Mouse (Mus musculus): ENCODE measurements around the gene Rpn2.

Gene Rpn2

GRCm38 (mm10) chr2:157310963-157311637 is 32.3 kb downstream of the Rpn2 start:
- no peak for DNase-seq (ENCODE audit: low read depth, low spot score)

DNA sequence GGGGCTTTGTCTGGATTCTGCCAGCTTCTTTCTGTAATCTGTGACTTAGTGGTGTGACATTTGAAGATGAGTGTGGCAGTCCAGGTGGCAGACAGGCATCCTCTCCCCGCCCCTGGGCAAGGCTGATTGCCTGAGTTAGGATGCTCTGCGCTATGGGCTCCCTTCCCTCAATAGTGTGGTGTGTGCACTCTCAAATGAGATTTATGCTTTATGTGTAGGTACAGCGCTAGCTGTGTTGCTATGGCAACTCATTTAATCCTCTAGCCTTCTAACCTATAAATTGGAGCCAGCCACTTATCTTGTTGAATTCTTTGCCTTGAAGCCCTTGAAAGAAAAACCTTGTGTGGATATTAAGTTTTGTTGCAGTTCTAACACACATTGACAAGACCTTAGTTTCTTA is 34.9 kb downstream of the Rpn2 start:
- no peak for DNase-seq (ENCODE audit: low read depth, low spot score)

GRCm38 (mm10) chr2:157314310-157314709 is 35.5 kb downstream of the Rpn2 start:
- DNase-seq (ENCODE audit: low read depth, low spot score) = no peak

DNA sequence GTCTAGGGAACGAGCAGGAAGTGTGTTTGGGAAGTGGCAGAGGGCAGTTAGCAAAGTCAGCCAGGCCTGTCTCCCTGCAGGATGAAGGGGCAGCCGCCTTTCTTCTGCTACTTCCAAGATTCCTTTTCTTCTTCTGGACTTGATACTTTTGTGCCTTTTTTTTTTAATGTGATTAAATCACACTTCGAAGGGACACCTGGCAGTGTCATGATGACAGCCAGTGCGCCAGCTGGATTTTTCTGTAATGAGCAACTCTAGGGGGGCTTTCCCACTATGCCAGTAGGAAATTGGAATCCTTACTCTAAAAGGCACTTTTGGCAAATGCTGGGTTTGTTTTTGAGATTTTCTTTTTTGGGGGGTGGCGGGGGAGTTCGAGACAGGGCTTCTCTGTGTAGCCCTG is 36.7 kb downstream of the Rpn2 start:
- no peak for DNase-seq (ENCODE audit: low read depth, low spot score)

DNA sequence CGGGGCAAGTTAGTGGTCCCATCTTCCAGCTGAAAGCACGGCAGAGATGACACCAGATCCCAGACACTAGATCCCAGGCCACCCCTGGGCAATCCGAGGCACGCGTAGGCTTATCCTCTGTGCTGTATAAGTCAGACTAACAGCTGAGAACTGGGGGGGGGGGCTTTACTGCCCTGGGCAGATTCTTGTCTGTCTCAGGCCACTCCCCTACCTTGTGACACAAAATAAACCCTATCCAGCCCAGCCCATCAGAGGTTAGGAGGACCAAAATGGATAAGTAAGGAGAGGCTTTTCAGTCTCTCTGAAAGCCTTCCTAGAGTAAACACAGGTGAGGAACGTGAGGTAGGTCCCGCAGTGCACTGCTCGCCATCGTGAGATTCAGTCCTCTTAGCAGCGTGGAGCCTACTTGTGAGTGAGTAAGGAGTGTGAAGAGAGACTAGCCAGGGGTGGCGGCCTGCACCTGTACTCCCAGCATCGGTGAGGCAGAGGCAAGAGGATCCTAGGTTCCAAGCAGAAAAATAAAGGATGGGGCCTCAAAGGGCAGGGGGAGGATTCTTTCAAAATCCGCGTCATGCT is 37.6 kb downstream of the Rpn2 start:
- no peak for DNase-seq (ENCODE audit: low read depth, low spot score)

GRCm38 (mm10) chr2:157317220-157317619 is 38.4 kb downstream of the Rpn2 start:
- no peak for DNase-seq (ENCODE audit: low read depth, low spot score)

DNA sequence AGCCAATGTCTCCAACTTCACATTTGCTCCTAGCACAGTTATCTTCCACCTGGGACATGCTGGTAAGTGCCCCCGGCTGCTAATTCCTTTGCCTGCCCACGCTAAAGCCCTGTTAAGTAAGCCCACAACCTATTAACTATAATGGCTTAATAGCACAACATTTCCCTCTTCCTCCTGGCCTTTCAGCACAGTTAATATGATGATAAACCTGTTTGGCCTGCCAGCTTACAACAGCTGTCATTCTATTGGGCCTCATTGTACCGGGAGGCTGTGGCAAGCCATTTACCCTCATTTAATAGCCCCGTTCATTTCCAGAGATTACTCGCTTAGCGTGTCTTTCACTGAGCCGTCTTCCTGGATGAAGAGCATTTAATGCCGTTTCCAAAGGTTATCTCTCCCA is 41.3 kb downstream of the Rpn2 start:
- DNase-seq (ENCODE audit: low read depth, low spot score) = no peak

DNA sequence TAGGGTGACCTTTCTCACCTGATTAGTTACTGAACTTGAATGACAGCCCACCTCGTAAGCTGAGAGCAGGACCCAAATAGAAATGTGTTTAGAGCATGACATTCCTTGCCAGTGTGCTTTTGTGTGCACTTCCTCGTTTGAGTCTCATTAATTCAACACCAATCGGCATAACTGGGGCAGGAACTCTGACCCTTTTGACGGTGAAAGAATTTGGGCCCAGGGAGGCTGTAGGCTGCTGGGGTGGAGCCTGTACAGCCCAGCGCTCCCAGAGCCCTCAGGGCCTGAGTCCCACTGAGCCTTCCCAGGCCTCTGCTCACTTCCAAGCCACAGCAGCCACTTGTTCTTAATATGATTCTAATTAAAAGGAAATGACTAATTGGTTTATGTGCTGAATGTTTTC is 42.1 kb downstream of the Rpn2 start:
- no peak for DNase-seq (ENCODE audit: low read depth, low spot score)

DNA sequence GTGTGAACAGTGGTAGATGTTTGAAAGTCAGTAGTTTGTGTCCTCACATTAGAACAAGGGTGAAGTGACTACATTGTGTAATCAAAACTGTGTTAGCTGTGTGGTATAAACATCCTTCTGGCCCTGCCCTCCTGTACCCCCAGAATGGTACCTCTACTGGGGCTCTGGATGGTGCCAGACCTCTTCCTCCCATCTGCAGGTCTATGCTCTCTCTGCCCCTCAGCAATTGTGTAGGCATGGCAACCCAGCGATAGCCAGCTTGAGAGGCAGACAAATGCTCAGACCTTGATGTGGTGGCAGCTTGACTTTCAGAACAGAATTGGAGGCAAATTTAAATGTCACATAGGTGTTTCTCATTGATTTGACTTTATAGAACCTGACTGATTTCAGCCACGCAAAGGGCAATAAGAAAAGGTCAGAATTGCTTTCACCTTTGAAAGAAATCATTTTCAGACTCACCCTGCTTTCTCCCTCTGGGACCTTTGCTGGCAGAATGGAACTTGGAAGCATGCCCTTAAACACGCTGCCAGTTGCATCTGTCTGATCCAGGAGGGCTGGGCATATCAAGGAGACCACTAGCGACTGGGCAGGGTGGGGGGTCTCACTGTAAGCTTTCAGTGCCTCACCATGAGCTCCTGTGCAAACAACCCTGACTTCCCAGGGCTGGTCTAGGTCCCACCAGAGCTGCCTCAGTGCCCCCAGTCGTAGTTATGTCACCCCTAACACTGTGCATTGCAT is 43.4 kb downstream of the Rpn2 start:
- DNase-seq (ENCODE audit: low read depth, low spot score) = no peak

- no peak for DNase-seq (ENCODE audit: low read depth, low spot score)
Measured at GRCm38 (mm10) chr2:157325238-157325637, 46.4 kb downstream of the Rpn2 start.

GRCm38 (mm10) chr2:157328106-157328505 is 49.3 kb downstream of the Rpn2 start:
- no peak for DNase-seq (ENCODE audit: low read depth, low spot score)

DNA sequence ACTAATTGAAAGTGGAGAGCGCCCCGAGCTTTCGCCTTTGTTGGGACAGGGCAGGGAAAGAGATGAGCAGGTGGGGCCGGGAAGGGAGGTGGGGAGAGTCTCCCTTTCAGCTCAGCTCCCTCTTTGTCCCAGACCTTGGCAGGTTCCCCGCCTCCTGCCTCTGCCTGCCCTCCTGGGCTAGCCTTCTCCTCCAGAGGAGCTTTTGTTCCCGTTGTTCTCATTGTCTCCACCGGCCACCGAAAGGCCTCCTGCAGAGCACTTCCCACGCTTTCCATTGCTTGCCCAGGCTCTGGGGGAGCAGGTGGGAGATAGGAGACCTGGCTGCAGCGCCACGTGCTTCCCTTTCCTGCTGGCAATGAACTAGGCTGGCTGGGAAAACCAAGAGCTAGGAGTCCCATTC is 49.8 kb downstream of the Rpn2 start:
- DNase-seq (ENCODE audit: low read depth, low spot score) = no peak

- no peak for DNase-seq (ENCODE audit: low read depth, low spot score)
Measured at GRCm38 (mm10) chr2:157332059-157332458, 53.2 kb downstream of the Rpn2 start.

GRCm38 (mm10) chr2:157338663-157339062 is 59.8 kb downstream of the Rpn2 start:
- no peak for DNase-seq (ENCODE audit: low read depth, low spot score)

DNA sequence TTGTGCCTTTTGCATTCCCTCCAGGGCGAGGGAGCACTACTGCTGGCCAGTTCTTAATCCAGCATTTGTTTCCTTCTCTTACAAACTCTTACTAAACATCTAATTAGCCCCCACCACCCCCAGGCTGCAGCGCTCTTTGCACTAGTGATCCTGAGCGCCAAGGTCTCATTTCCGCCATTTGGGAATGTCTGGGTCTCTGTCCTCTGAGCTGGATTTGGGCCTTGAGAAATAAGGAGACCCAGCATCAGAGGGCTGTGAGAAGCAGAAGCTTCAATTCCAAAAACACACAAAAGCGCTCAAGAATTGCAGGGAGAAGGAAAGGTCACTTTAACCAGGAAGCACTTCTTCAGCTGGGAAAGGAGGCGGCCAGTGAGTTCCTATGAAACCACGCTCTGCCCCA is 60.7 kb downstream of the Rpn2 start:
- DNase-seq (ENCODE audit: low read depth, low spot score) = no peak

GRCm38 (mm10) chr2:157340221-157340741 is 61.5 kb downstream of the Rpn2 start:
- DNase-seq (ENCODE audit: low read depth, low spot score) = no peak

DNA sequence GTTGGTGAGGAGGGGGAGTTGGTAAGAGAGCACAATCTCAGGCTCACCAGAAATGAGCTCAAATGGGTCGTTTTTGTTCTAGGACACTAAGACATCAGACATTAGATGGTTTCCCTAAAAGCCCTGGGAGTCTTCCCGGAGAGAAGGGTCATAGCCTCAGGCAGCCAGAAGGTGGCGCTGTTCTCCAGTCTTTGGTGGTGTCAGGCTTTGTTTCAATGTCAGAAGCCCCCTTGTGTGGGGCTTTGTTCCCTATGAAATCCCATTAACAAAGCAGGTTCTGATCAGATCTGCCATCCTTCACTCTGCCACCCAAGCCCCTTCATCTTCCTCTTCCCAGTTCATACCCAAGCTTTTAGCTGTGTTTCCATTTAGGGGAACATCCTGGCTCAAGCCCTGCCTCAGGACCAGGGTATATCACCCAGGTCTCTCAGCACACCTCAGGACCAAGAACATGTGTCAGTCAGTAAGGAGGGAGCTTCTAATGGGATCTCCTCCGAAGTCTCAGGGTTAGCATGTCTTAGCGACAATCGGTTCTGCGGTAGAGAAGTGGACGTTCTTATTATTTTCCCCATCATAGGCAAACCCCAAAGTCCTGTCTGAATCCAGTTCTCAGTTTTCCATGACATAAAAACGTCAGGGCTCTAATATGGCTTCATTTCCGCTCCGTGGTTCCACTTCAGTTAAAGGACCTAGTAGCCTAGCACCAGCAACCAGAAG is 62.9 kb downstream of the Rpn2 start:
- no peak for DNase-seq (ENCODE audit: low read depth, low spot score)

DNA sequence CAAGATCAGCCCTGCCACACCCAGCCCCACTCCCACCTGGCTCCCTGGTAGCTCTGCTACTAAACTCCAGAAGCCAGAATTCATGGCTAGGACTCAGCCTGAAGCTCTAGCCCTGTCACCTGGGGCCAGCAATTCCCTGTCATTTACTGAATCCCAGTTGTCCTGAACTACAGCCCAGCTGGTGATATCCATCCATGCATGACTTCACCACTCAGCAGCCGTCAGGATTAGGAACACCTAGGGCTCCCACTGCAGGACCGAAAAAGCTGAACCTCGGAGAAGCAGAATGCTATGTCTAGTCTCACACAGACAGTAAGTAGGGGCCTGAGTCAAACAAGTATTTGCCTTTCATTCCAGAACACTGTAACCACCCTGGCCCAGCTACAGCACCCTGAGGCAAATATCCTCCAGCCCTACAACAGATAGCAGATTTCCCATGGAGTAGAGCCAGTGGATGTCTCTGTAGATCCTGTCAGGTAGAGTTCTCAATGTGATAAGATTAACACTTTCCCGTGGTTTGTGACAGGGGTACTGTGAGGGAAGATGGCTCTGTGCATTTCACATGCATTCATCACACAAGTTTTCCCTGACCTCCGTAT is 63.6 kb downstream of the Rpn2 start:
- DNase-seq (ENCODE audit: low read depth, low spot score) = no peak

- no peak for DNase-seq (ENCODE audit: low read depth, low spot score)
Measured at GRCm38 (mm10) chr2:157343337-157343736, 64.5 kb downstream of the Rpn2 start.

DNA sequence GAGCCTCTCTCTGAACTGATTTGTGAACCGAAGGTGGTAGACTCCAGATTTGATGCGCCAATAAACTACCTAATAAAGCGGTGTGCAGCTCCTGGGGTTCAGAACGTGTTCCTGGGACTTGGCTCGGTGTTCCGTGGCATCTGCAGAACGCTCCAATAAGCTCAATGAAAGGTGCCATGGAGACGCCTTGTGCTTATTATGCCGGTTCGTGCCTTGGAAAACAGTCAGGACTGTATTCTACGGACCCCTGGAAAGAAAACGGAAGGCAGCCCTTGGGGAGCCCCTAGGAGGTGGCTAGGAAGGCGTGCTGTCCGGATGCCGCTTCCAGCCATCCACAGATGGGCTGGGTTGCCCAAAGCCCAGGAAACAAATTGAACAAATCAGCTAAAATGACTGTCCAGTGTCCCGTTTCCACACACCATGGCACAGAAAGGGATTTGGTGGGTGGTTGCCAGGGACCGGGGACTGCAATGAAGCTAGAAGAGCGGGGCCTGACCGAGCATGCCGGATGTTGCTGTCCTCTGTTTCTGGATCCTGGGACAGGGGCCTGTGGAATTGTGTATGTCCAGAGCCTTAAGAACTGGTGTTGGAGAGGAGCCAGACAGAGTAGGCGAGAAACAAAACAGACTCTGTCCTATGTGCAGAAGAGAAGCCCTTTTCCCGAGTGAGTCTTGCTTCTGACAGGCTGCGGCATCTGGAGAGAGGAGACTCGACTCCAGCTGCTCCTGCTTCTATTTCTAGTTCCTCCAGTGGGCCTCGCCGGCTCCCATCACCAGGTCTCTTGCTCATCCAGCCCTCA is 68.7 kb downstream of the Rpn2 start, which contains the start of gene Ghrh:
Ghrh (minus strand) TSS at position 146 of the 799 bp plus-strand sequence.
- DNase-seq (ENCODE audit: low read depth, low spot score) = no peak

Measured in retina, adult 2 months (tissue).